Mouse (Mus musculus): ENCODE measurements around the gene Wnt5b. TPM values are rescaled to one million over a fixed set of nuclear protein-coding genes. Genes with fewer than 3 reads are reported as not detected.

Gene Wnt5b
- total RNA-seq, 2 experiments from 2014 or later: 1.1 to 1.2 TPM

GRCm38 (mm10) chr6:119526498-119526897 is 17.6 kb downstream of the Wnt5b start:
- DNase-seq (ENCODE audit: low spot score in 2 of 2): no peak

GRCm38 (mm10) chr6:119521931-119522391 is 22.2 kb downstream of the Wnt5b start:
- no peak for DNase-seq (ENCODE audit: low spot score in 2 of 2)

- no peak for DNase-seq (ENCODE audit: low spot score in 2 of 2)
Measured at GRCm38 (mm10) chr6:119521482-119521900, 22.7 kb downstream of the Wnt5b start.

DNA sequence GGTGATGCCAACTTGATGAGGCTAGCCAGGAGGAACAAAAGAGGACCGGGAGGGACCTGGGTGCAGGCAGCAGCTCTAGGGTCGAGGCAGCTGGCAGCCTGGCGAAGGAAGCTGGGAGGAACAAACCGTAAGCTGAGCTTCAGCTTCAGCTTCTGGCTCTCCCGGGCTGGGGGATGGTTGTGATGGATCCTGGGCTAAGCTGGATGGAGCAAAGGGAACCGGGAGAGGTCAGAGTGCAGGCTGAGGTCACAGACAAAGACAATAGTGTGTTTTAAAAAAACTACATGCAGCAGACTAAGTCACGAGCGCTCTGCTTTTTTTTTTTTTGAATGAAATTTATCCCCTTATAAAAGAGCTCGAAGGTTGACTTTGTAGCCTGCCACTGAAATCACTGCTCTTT is 23.4 kb downstream of the Wnt5b start:
- no peak for DNase-seq (ENCODE audit: low spot score in 2 of 2)

GRCm38 (mm10) chr6:119514085-119514484 is 30.1 kb downstream of the Wnt5b start:
- no peak for DNase-seq (ENCODE audit: low spot score in 2 of 2)

GRCm38 (mm10) chr6:119513452-119513851 is 30.7 kb downstream of the Wnt5b start:
- no peak for DNase-seq (ENCODE audit: low spot score in 2 of 2)

- no peak for DNase-seq (ENCODE audit: low spot score in 2 of 2)
Measured at GRCm38 (mm10) chr6:119512701-119513100, 31.4 kb downstream of the Wnt5b start.

DNA sequence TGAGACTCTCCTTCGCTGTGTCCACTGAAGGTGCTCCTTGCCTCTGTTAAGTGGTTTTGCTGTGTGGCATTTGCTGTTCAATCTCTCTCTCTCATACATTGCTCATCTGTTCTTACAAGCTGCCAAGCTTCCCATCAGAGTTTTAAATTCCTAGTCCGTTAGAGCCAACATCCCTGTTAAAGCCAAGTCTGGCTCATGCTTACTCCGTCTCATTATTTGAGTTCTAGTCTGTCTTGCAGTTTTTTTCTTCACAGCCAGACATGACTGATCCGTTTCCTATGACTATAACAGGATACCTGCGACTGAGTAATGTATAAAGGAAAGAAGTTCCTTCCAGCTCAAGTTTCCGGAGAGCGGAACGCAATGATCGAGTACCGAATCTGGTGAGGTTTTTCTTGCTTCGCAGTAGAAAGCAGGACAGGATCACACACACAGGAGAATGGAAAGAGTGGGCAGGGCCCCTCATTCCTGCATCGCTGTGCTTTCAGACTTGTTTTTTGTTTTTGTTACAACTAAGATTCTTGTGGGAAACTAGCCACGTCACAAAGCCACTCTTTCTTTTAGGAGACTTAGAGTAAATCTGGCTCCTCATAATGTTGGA is 34.6 kb downstream of the Wnt5b start:
- DNase-seq (ENCODE audit: low spot score in 2 of 2): no peak

- DNase-seq (ENCODE audit: low spot score in 2 of 2): no peak
Measured at GRCm38 (mm10) chr6:119508634-119509375, 35.3 kb downstream of the Wnt5b start.

DNA sequence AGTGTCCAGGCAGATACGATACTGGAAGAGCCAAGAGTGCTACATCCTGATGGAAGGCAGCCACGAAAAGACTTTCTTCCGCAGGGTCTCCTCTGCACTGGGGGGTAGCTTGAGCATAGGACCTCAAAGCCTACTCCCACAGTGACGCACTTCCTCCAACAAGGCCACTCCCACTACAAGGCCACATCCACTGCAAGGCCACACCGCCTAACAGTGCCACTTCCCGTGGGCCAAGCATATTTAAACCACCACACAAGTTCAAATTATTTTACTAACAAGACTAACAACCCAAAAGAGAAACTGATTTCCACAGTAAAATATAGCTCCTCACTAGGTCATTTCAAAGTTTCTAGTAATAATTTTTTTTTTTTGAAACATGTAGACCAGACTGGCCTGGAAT is 35.9 kb downstream of the Wnt5b start:
- no peak for DNase-seq (ENCODE audit: low spot score in 2 of 2)

DNA sequence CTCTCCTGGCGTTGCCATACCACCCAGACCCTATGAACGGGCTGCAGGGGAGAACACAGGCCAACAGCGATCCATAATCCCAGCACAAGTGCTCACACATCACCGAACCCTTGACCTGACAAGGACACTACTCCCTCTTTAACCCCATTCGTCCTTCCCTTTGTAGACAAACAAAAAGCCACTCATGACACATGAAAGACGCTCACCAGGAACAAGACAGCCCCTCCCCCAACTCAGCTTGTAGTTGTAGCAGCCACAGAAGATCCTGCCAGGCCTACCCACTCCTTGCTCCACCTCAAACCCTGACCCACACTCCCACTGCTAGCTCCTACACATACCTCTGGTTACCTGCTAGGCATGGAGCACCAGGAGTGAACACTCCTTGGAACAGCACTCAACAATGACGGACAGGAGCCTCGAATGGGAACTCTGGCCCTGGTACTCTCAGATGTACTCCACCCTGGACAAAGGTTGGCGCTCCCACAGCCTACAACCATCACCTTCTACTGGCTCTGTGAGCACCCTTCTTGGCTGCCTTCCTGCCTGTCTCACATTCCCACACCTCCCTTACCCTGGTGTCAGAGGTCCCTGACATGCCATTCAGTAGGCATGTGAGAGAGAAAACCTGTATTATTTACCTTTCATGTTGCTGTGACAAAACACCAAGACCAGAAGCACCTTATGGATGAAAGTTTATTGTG is 38.5 kb downstream of the Wnt5b start:
- no peak for DNase-seq (ENCODE audit: low spot score in 2 of 2)

DNA sequence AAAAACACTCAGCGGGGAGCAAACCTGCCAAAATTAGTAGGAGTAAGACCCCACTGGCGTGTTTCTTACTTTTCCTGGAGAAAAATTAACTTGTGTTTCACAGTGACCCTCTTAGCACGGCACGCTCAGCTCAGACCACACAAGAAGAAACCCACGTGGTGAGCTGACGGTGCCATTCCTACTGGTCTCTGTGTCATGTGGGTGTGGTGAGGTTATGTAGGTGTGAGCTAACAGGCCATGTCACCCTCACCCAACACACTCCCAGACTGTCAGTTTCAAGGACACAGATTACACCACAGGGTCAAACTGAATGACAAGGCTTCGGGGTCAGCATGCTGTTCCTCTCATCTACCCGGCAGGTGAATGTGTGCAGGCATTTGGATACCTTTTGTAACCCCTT is 39.4 kb downstream of the Wnt5b start:
- DNase-seq (ENCODE audit: low spot score in 2 of 2): no peak

- DNase-seq (ENCODE audit: low spot score in 2 of 2): no peak
Measured at GRCm38 (mm10) chr6:119502031-119502430, 42.1 kb downstream of the Wnt5b start.

- DNase-seq (ENCODE audit: low spot score in 2 of 2): no peak
Measured at GRCm38 (mm10) chr6:119500086-119500485, 44.1 kb downstream of the Wnt5b start.

DNA sequence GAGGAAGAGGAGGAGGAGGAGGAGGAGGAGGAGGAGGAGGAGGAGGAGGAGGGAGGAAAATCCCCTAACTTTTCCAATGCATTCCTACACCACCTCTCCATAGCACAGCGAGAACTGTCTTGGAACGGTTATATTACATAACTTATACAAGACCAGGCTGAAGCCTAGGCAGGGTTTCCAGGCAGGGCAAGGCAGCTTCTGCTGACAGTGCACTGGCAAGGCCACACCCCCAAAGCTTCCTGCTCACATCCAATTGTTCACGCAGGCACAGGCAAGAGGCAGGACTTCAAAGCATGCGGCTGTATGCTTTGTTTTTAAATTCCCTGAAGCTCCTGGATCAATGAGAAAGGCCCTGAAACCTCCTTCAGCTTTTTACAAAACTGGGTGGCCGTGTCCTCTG is 44.9 kb downstream of the Wnt5b start:
- DNase-seq (ENCODE audit: low spot score in 2 of 2): no peak

- no peak for DNase-seq (ENCODE audit: low spot score in 2 of 2)
Measured at GRCm38 (mm10) chr6:119492630-119493014, 51.5 kb downstream of the Wnt5b start.

DNA sequence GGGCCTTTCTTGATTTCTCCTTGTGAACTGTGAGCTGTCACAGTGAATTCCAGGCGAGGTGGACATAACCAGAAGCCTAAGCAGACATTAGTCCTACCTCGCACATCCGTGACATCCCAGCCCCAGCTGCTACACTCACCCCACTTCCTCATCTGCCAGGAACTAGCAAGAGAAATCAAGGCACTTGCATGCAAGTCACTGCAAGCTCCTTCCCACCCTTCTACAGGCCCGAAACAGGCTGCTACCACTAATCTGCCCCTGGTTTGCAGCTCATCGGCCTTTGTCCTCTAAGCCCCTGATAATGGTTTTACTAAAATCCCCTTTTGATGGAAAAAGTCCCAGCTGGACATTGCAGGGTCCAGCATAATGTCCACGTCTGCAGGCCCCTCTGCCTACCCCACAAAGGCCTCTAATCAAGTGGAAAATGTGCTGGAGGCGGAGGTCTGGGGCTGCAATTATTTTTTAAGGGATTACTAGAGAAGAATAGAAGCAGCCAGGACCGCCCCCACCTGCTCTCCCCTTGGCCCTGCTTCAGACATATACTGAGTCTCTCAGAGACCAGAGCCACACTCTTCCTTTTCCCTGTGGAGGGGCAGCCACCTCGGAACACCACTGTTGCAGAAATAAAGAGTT is 52.0 kb downstream of the Wnt5b start:
- no peak for DNase-seq (ENCODE audit: low spot score in 2 of 2)

DNA sequence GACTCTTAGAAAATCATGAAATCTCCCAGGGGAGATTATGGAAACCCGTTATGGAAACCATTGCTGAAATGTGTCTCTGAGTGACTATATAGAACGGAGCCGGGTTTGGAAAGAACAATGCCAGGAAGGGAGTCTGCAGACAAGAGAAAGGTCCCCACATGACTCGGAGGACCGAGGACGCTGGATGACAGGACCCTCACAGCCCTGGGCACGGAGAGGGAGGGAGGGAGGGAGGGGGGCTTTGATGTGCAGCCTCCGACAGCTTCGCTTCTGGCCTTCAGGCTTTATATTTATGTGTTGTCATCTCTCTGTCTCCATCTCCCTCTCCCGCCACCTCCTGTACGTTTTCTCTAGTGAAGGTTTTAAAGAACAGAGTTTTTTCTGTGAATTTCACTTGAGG is 53.1 kb downstream of the Wnt5b start:
- DNase-seq (ENCODE audit: low spot score in 2 of 2): no peak

DNA sequence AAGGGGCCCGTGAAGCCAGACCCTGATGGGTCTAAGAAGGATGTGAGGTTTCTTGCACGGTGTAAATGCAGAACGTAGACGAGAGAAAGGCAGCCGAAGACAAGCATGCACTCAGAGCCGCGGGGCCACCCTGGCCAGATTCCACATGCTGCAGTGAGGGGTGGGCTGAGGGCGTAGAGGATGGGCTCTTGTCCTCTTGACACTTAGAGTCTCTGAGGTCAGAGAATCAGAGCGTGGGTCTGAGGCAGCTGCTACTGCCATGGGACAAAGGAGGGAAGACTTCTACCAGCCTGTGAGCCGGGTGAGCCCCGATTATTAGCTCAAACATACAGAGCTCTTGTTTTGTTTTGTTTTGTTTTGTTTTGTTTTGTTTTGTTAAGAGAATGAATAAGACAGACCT is 53.6 kb downstream of the Wnt5b start:
- no peak for DNase-seq (ENCODE audit: low spot score in 2 of 2)

GRCm38 (mm10) chr6:119489765-119490164 is 54.4 kb downstream of the Wnt5b start:
- DNase-seq (ENCODE audit: low spot score in 2 of 2): no peak

DNA sequence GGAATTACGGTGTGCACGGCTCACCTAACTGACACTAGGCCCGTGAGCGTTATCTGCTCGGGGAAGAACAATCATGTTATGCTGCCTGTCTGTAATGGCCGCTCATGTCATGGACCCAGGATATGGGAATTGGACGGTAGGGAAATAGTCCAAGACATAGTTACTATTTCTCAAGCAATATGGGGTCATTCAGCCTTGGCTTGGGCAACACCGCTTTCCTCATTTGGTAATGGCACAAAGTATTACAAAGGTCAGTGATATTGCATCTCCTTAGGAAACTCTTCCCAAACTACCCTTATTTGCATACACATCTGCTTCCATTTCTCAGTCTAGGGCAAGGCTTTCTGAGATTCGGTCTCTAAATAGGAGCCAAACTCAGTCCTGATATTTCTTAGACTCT is 56.5 kb downstream of the Wnt5b start:
- no peak for DNase-seq (ENCODE audit: low spot score in 2 of 2)

GRCm38 (mm10) chr6:119487085-119487458 is 57.1 kb downstream of the Wnt5b start:
- no peak for DNase-seq (ENCODE audit: low spot score in 2 of 2)
